Mouse (Mus musculus) neural tube, embryonic 11.5 days (tissue): ENCODE results near the gene Kcnma1. TPM values are rescaled to one million over a fixed set of nuclear protein-coding genes. Genes with fewer than 3 reads are reported as not detected.

Source experiments
- ATAC-seq: fragments of 200-750 bp; cut with Nextera tagmentation; 2 replicates; pipeline ENCODE4 v1.8.0; 2017; ENCODE audit warnings: moderate number of reproducible peaks, mild to moderate bottlenecking, moderate TSS enrichment, moderate library complexity; ENCODE audit not compliant: insufficient read depth, low FRiP score, low TSS enrichment
- DNase-seq: peaks from one replicate; pipeline ENCODE4 v3.0.0-alpha.2; 2015; ENCODE audit warnings: low spot score
- H3K27ac ChIP-seq: fragments of 300-500 bp; sonication (generic); 2 replicates; pipeline ENCODE4 v1.5.1; 2014; ENCODE audit warnings: low read depth, mild to moderate bottlenecking, low read length
- H3K27me3 ChIP-seq: fragments of 300-500 bp; sonication (generic); 2 replicates; pipeline ENCODE4 v1.6.1; 2014; ENCODE audit warnings: mild to moderate bottlenecking, low read length, mixed read lengths; ENCODE audit not compliant: control insufficient read depth, insufficient read depth
- H3K36me3 ChIP-seq: fragments of 300-500 bp; sonication (generic); 2 replicates; pipeline ENCODE4 v1.6.1; 2014; ENCODE audit warnings: mild to moderate bottlenecking, low read length, moderate library complexity, mixed read lengths; ENCODE audit not compliant: control insufficient read depth, insufficient read depth
- H3K4me1 ChIP-seq: fragments of 300-500 bp; sonication (generic); 2 replicates; pipeline ENCODE4 v1.6.1; 2014; ENCODE audit warnings: low read length, mixed read lengths; ENCODE audit not compliant: control insufficient read depth, insufficient read depth
- H3K4me2 ChIP-seq: fragments of 300-500 bp; sonication (generic); 2 replicates; pipeline ENCODE4 v1.6.1; 2014; ENCODE audit warnings: low read depth, mild to moderate bottlenecking, moderate library complexity
- H3K4me3 ChIP-seq: fragments of 300-500 bp; sonication (generic); 2 replicates; pipeline ENCODE4 v1.5.1; 2014; ENCODE audit warnings: low read depth, low read length
- H3K9ac ChIP-seq: fragments of 300-500 bp; sonication (generic); 2 replicates; pipeline ENCODE4 v1.6.1; 2014; ENCODE audit warnings: mild to moderate bottlenecking, low read length
- H3K9me3 ChIP-seq: fragments of 300-500 bp; sonication (generic); 2 replicates; pipeline ENCODE4 v1.6.1; 2016; ENCODE audit warnings: low read length; ENCODE audit not compliant: control insufficient read depth
- WGBS: fragments of 180-500 bp; shearing (Covaris S2); extraction: QIAGEN DNeasy Blood & Tissue Kit; methylation state at CpG from one replicate; pipeline ENCODE4 v1.1.7; 2014; 5-methylcytosine and 5-hydroxymethylcytosine counted together
- polyA plus RNA-seq: library from polyadenylated mRNA; unstranded; fragments of >200 nt; fragmentation: Nextera tagmentation; extraction: Ambion mirVana; gene quantifications from 2 replicates; pipeline ENCODE4 v1.2.1, GENCODE M21; 2014

Kcnma1 gene
- polyA plus RNA-seq, 1 experiment from 2014 or later: 2.7 TPM

DNA sequence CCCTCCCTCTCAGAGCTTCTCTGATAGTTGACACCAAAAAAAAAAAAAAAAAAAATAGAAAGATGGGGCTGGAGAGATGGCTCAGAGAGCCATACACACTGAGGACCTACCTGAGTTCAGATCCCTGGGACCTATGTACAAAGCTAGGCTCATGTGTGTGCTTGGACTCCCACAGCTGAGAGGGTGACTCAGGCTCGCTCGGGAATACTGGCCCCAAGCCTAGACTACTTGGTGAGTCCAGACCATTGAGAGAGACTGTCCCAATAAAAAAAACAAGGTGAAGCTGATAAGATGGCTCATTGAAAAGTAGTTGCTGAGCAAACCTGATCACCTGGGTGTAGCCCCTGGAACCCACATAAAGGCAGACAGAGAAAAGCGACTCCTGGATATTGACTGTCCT is 18.5 kb downstream of the Kcnma1 start:
- Histone ChIP-seq H3K9ac (no peak overlapping the region), H3K27ac (no peak overlapping the region), H3K4me3 (no peak overlapping the region), H3K4me1 (no peaks in the 10 kb centered on the region), H3K36me3 (no peaks in the 10 kb centered on the region), H3K9me3 (no peaks in the 10 kb centered on the region), H3K27me3 (no peaks in the 10 kb centered on the region), H3K4me2 (no peak overlapping the region)
- WGBS: 98% methylated on average over 3 of the region's 3 CpGs
- ATAC-seq (no peak), DNase-seq (no peak)

- no peak for ATAC-seq
- DNase-seq: no peak
- no peaks in the 10 kb centered on the region for H3K27me3 ChIP-seq
- H3K9me3 ChIP-seq: no peaks in the 10 kb centered on the region
- H3K36me3 ChIP-seq: no peaks in the 10 kb centered on the region
- H3K27ac ChIP-seq: no peak overlapping the region
- H3K4me3 ChIP-seq: no peak overlapping the region
- H3K4me1 ChIP-seq: no peaks in the 10 kb centered on the region
- no peak overlapping the region for H3K4me2 ChIP-seq
- WGBS: 87% methylated on average over 7 of the region's 7 CpGs
- H3K9ac ChIP-seq: no peak overlapping the region
Observed at GRCm38 (mm10) chr14:23990871-23991270, 23.4 kb downstream of the Kcnma1 start.

DNA sequence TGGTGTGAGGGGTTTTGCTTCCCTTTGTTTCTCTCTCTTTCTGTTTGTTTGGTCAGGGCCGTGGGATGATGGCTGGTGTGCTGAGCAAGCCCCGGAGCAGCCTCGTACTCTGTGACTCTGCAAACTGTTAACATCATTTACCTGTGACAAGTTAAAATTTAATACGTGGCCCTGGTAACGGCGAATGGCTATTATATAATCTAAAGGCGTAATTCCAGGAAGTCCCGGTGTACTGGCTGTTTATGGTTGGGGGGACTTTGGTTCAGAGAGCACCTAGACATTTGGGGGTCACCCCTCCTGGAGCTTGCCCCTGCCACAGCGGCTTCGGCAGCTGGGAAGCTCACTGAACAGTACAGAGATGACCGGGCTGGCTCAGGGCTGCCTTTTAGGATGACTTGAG is 24.6 kb downstream of the Kcnma1 start:
- DNase-seq: no peak
- Histone ChIP-seq H3K4me3 (no peak overlapping the region), H3K9ac (no peak overlapping the region), H3K4me2 (no peak overlapping the region), H3K4me1 (no peaks in the 10 kb centered on the region), H3K36me3 (no peaks in the 10 kb centered on the region), H3K27ac (no peak overlapping the region), H3K27me3 (no peaks in the 10 kb centered on the region), H3K9me3 (no peaks in the 10 kb centered on the region)
- no peak for ATAC-seq
- WGBS: 82% methylated on average over 11 of the region's 11 CpGs

GRCm38 (mm10) chr14:23982205-23982604 is 32.1 kb downstream of the Kcnma1 start:
- H3K9me3 ChIP-seq: no peaks in the 10 kb centered on the region
- DNase-seq (no peak), ATAC-seq (no peak)
- no peaks in the 10 kb centered on the region for H3K4me1 ChIP-seq
- no peak overlapping the region for H3K9ac ChIP-seq
- no peak overlapping the region for H3K4me3 ChIP-seq
- H3K27me3 ChIP-seq: no peaks in the 10 kb centered on the region
- H3K36me3 ChIP-seq: no peaks in the 10 kb centered on the region
- no peak overlapping the region for H3K4me2 ChIP-seq
- WGBS: 88% methylated on average over 8 of the region's 8 CpGs
- H3K27ac ChIP-seq: no peak overlapping the region

DNA sequence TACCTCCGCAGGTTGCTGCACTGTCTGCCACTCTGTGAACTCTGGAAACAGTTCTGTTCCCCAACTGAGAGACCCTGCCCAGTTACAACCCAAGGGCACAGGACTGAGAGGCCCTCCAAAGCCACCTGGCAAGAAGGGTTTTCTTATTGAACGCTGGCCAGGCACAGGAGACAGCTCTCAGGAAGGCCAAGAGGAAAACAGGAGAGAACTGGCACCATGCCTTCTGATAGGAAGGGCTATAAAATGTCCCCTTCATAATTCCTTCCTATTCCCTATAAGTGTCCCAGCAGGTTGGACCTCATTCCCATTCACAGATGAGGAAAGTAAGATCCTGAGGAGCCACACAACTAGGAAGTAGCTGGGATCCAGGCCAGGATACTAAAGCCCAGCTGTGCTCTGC is 39.6 kb downstream of the Kcnma1 start:
- ATAC-seq (no peak), DNase-seq (no peak)
- Histone ChIP-seq H3K27ac (no peak overlapping the region), H3K9me3 (no peaks in the 10 kb centered on the region), H3K27me3 (no peaks in the 10 kb centered on the region), H3K4me3 (no peak overlapping the region), H3K4me1 (no peaks in the 10 kb centered on the region), H3K9ac (no peak overlapping the region), H3K36me3 (no peaks in the 10 kb centered on the region), H3K4me2 (no peak overlapping the region)
- WGBS: 80% methylated on average over 2 of the region's 2 CpGs

GRCm38 (mm10) chr14:23966471-23966870 is 47.8 kb downstream of the Kcnma1 start:
- H3K9me3 ChIP-seq: no peaks in the 10 kb centered on the region
- no peak overlapping the region for H3K4me3 ChIP-seq
- 82% methylated on average over 8 of the region's 8 CpGs for WGBS
- ATAC-seq (no peak), DNase-seq (no peak)
- no peak overlapping the region for H3K27ac ChIP-seq
- H3K4me1 ChIP-seq: no peaks in the 10 kb centered on the region
- H3K4me2 ChIP-seq: no peak overlapping the region
- H3K9ac ChIP-seq: no peak overlapping the region
- no peaks in the 10 kb centered on the region for H3K36me3 ChIP-seq
- no peaks in the 10 kb centered on the region for H3K27me3 ChIP-seq

GRCm38 (mm10) chr14:23959061-23959460 is 55.2 kb downstream of the Kcnma1 start:
- 91% methylated on average over 11 of the region's 11 CpGs for WGBS
- Histone ChIP-seq H3K36me3 (no peaks in the 10 kb centered on the region), H3K4me3 (no peak overlapping the region), H3K27ac (no peak overlapping the region), H3K4me2 (no peak overlapping the region), H3K27me3 (no peaks in the 10 kb centered on the region), H3K4me1 (no peaks in the 10 kb centered on the region), H3K9me3 (no peaks in the 10 kb centered on the region), H3K9ac (no peak overlapping the region)
- DNase-seq (no peak), ATAC-seq (no peak)

- Histone ChIP-seq H3K4me1 (no peaks in the 10 kb centered on the region), H3K27me3 (no peaks in the 10 kb centered on the region), H3K9ac (no peak overlapping the region), H3K4me3 (no peak overlapping the region), H3K27ac (no peak overlapping the region), H3K9me3 (no peaks in the 10 kb centered on the region), H3K36me3 (no peaks in the 10 kb centered on the region), H3K4me2 (no peak overlapping the region)
- 88% methylated on average over 4 of the region's 4 CpGs for WGBS
- ATAC-seq (no peak), DNase-seq (no peak)
Observed at GRCm38 (mm10) chr14:23957270-23957669, 57.0 kb downstream of the Kcnma1 start.

DNA sequence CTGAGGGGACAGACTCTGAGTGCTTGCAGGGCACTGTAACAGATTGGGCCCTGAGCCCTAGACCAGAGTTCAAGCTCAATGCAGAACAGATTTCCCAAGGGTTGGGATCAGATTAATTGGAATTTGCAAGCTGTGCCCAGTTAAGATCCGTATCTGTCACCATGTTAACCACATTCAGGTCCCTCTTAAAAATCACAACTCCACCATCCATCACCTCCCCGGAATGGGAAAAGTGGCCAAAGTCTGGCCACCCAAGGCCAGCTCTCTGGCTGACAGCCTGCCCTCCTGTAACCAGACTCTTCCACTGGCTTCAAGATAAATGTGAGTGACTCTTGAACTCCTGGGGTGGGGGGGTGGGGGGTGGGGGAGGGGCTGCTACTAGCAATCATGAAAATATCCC is 70.4 kb downstream of the Kcnma1 start:
- Histone ChIP-seq H3K9me3 (no peaks in the 10 kb centered on the region), H3K36me3 (no peaks in the 10 kb centered on the region), H3K27me3 (no peaks in the 10 kb centered on the region), H3K4me3 (no peak overlapping the region), H3K4me2 (no peak overlapping the region), H3K9ac (no peak overlapping the region), H3K27ac (no peak overlapping the region), H3K4me1 (no peaks in the 10 kb centered on the region)
- DNase-seq: no peak
- 54% methylated on average over 2 of the region's 2 CpGs for WGBS
- no peak for ATAC-seq
